Mouse (Mus musculus): ENCODE measurements at regions not wholly inside any gene's neighbourhood (a gene's known extent, or its start where the extent isn't known, plus 50 kb on each side); places are given as distances from the start of the nearest gene placed in this dataset.

DNA sequence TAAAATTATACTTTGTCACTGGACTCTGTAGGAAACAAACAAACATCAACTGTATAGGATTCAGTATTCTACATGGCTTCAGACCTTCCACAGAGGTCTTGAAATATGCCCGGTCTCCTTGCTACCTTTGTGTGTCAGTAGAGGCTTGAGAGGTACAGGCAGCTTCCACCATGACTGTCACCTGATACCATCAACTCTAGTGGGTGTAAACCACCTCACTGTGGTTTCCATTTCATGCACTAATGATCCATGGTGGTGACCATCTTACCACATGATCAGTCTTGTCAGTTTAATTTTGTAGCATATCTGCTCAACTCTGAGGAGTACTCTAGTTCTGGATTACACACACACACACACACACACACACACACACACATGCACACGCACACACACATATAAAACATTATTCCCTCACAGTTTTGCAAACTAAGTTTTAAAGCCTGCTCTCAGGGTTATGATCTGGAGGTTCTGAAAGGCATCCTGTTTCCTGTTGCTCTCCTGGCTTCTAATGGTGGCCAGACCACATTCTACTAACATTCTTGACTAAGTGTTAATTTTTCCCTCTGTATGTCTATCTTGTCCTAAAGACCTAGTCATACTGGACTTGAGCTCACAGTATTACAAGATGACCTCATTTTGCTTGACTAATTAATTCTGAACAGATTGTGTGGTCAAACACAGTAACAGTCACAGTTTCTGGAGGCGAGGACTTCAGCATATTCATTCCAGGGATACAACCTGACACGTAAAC lies 106.7 kb upstream of the Rgs1 start:
- Histone ChIP-seq H3K4me1 (replicated peaks; ENCODE audit: control insufficient read depth, insufficient read depth, low read length) (no peaks in the 10 kb centered on the region), H3K4me3 (ENCODE audit: control insufficient read depth, insufficient read depth, low read length) (no peak overlapping the region), H3K27me3 (ENCODE audit: control insufficient read depth, insufficient read depth, low read length) (no peaks in the 10 kb centered on the region), H3K36me3 (ENCODE audit: control insufficient read depth, insufficient read depth, low read length) (no peaks in the 10 kb centered on the region), H3K27ac (ENCODE audit: control insufficient read depth, insufficient read depth, low read length) (no peak overlapping the region)
- no peak for DNase-seq
- TF ChIP-seq POLR2A (IDR thresholded peaks at IDR 0.05; ENCODE audit: control insufficient read depth, extremely low read depth, insufficient read depth, low read length, poor library complexity): no peak
- no peak for TF ChIP-seq CTCF (IDR thresholded peaks at IDR 0.05; ENCODE audit: borderline replicate concordance, control insufficient read depth, extremely low read depth, insufficient read depth, low read length, poor library complexity)
- 82% methylated on average over 4 of the region's 4 CpGs for WGBS

- no peak overlapping the region for H3K27ac ChIP-seq (ENCODE audit: control insufficient read depth, insufficient read depth, low read length)
- no peaks in the 10 kb centered on the region for H3K36me3 ChIP-seq (ENCODE audit: control insufficient read depth, insufficient read depth, low read length)
- no peaks in the 10 kb centered on the region for H3K4me1 ChIP-seq (replicated peaks; ENCODE audit: control insufficient read depth, insufficient read depth, low read length)
- WGBS: 97% methylated on average over 3 of the region's 3 CpGs
- H3K27me3 ChIP-seq (ENCODE audit: control insufficient read depth, insufficient read depth, low read length): no peaks in the 10 kb centered on the region
- no peak for TF ChIP-seq POLR2A (IDR thresholded peaks at IDR 0.05; ENCODE audit: control insufficient read depth, extremely low read depth, insufficient read depth, low read length, poor library complexity)
- TF ChIP-seq CTCF (IDR thresholded peaks at IDR 0.05; ENCODE audit: borderline replicate concordance, control insufficient read depth, extremely low read depth, insufficient read depth, low read length, poor library complexity): no peak
- H3K4me3 ChIP-seq (ENCODE audit: control insufficient read depth, insufficient read depth, low read length): no peak overlapping the region
- DNase-seq: no peak
Observed at GRCm38 (mm10) chr1:144355041-144355440, 106.0 kb upstream of the Rgs1 start.

DNA sequence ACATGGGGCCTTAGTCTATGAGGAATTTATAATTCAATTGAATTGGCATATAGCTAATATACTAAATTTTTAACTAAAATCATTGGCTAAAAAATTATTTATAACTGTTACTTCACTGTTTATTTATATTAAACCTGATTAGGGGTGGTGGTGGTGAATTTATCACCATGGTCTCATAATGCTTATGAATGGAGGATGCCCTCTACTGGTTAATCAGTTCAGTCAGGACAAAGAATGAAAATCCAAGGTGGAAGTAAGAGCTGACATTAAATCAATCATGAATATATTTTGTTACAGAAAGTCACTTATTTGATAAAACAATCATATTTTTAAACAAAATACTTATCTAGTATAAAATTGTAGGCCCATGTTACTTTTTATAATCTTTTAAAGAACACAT lies 104.3 kb upstream of the Rgs1 start:
- no peak for DNase-seq

DNA sequence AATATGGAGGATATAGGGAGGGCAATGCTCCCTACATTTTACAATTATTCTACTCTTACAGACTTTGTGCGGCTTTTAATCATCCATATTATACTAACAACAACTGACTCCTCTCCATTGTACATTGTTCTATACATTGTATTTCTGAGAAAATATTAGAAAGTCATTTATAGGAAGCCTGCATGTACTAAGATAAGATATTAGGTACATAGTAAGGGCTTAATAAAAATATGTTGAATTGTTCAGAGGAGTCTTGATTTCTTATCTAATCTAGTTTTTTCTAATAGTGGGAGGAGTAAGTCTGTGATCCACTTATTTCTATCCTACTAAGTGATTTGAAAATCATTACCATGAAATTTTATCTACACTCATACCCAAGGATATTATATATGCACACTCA lies 94.8 kb upstream of the Rgs1 start:
- Histone ChIP-seq H3K4me3 (ENCODE audit: control insufficient read depth, insufficient read depth, low read length) (no peak overlapping the region), H3K27me3 (ENCODE audit: control insufficient read depth, insufficient read depth, low read length) (no peaks in the 10 kb centered on the region), H3K4me1 (replicated peaks; ENCODE audit: control insufficient read depth, insufficient read depth, low read length) (no peaks in the 10 kb centered on the region), H3K27ac (ENCODE audit: control insufficient read depth, insufficient read depth, low read length) (no peak overlapping the region), H3K36me3 (ENCODE audit: control insufficient read depth, insufficient read depth, low read length) (no peaks in the 10 kb centered on the region)
- 96% methylated on average over 1 of the region's 1 CpGs for WGBS
- TF ChIP-seq CTCF (IDR thresholded peaks at IDR 0.05; ENCODE audit: borderline replicate concordance, control insufficient read depth, extremely low read depth, insufficient read depth, low read length, poor library complexity) (no peak), POLR2A (IDR thresholded peaks at IDR 0.05; ENCODE audit: control insufficient read depth, extremely low read depth, insufficient read depth, low read length, poor library complexity) (no peak)
- no peak for DNase-seq

More for the DNA sequence above, 104.3 kb upstream of the Rgs1 start:
- no peaks in the 10 kb centered on the region for H3K4me1 ChIP-seq (replicated peaks; ENCODE audit: control insufficient read depth, insufficient read depth, low read length)
- no peaks in the 10 kb centered on the region for H3K27me3 ChIP-seq (ENCODE audit: control insufficient read depth, insufficient read depth, low read length)
- no peak overlapping the region for H3K27ac ChIP-seq (ENCODE audit: control insufficient read depth, insufficient read depth, low read length)
- TF ChIP-seq CTCF (IDR thresholded peaks at IDR 0.05; ENCODE audit: borderline replicate concordance, control insufficient read depth, extremely low read depth, insufficient read depth, low read length, poor library complexity) (no peak), POLR2A (IDR thresholded peaks at IDR 0.05; ENCODE audit: control insufficient read depth, extremely low read depth, insufficient read depth, low read length, poor library complexity) (no peak)
- H3K36me3 ChIP-seq (ENCODE audit: control insufficient read depth, insufficient read depth, low read length): no peaks in the 10 kb centered on the region
- H3K4me3 ChIP-seq (ENCODE audit: control insufficient read depth, insufficient read depth, low read length): no peak overlapping the region

- TF ChIP-seq POLR2A (IDR thresholded peaks at IDR 0.05; ENCODE audit: control insufficient read depth, extremely low read depth, insufficient read depth, low read length, poor library complexity) (no peak), CTCF (IDR thresholded peaks at IDR 0.05; ENCODE audit: borderline replicate concordance, control insufficient read depth, extremely low read depth, insufficient read depth, low read length, poor library complexity) (no peak)
- no peaks in the 10 kb centered on the region for H3K27me3 ChIP-seq (ENCODE audit: control insufficient read depth, insufficient read depth, low read length)
- WGBS: 45% methylated on average over 5 of the region's 5 CpGs
- H3K4me3 ChIP-seq (ENCODE audit: control insufficient read depth, insufficient read depth, low read length): no peak overlapping the region
- H3K4me1 ChIP-seq (replicated peaks; ENCODE audit: control insufficient read depth, insufficient read depth, low read length): no peaks in the 10 kb centered on the region
- no peak for DNase-seq
- H3K36me3 ChIP-seq (ENCODE audit: control insufficient read depth, insufficient read depth, low read length): no peaks in the 10 kb centered on the region
- H3K27ac ChIP-seq (ENCODE audit: control insufficient read depth, insufficient read depth, low read length): no peak overlapping the region
Observed at GRCm38 (mm10) chr1:144343299-144343698, 94.3 kb upstream of the Rgs1 start.

DNA sequence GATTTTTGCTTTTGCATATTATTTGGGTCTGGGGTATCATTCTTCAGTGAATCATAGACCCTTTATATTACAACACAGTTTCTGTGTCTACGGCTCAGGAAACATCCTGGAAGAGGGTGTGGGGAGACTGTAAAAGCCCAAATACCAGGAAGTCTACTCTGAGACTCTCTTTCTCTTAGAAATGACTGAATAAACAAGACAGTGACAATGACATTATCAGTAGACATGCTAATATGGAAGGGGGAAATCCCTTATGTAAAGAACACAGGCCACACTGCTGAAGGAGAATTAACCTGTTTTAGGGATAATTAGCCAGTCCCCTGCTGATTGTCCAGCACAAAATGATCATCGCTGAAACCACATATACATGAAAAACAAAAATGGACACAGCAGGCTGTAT lies 88.5 kb upstream of the Rgs1 start:
- no peak overlapping the region for H3K4me3 ChIP-seq (ENCODE audit: control insufficient read depth, insufficient read depth, low read length)
- no peak for DNase-seq
- H3K27ac ChIP-seq (ENCODE audit: control insufficient read depth, insufficient read depth, low read length): no peak overlapping the region
- WGBS: 96% methylated on average over 2 of the region's 2 CpGs
- H3K27me3 ChIP-seq (ENCODE audit: control insufficient read depth, insufficient read depth, low read length): no peaks in the 10 kb centered on the region
- H3K4me1 ChIP-seq (replicated peaks; ENCODE audit: control insufficient read depth, insufficient read depth, low read length): 0 out of 2 replicates have a peak, but pooled peaks cover 2% of the 10 kb centered on the region
- TF ChIP-seq CTCF (IDR thresholded peaks at IDR 0.05; ENCODE audit: borderline replicate concordance, control insufficient read depth, extremely low read depth, insufficient read depth, low read length, poor library complexity): no peak
- no peak for TF ChIP-seq POLR2A (IDR thresholded peaks at IDR 0.05; ENCODE audit: control insufficient read depth, extremely low read depth, insufficient read depth, low read length, poor library complexity)
- no peaks in the 10 kb centered on the region for H3K36me3 ChIP-seq (ENCODE audit: control insufficient read depth, insufficient read depth, low read length)

Data from thymus, adult 2 months (tissue).